Mouse (Mus musculus) lung, embryonic 16.5 days (tissue): ENCODE measurements at regions not wholly inside any gene's neighbourhood (a gene's known extent, or its start where the extent isn't known, plus 50 kb on each side); places are given as distances from the start of the nearest gene placed in this dataset.

Source experiments
- ATAC-seq: fragments of 200-750 bp; cut with Nextera tagmentation; 2 replicates; pipeline ENCODE4 v1.8.0; 2017; ENCODE audit warnings: low read depth, mild to moderate bottlenecking, moderate library complexity
- H3K27ac ChIP-seq: fragments of 300-500 bp; sonication (generic); 2 replicates; pipeline ENCODE4 v1.5.1; 2014; ENCODE audit warnings: mild to moderate bottlenecking, control low read depth, low read length
- H3K27me3 ChIP-seq: fragments of 300-500 bp; sonication (generic); 2 replicates; pipeline ENCODE4 v1.6.1; 2014; ENCODE audit warnings: low read depth, low read length, mixed read lengths; ENCODE audit not compliant: control insufficient read depth, insufficient read depth
- H3K36me3 ChIP-seq: fragments of 300-500 bp; sonication (generic); 2 replicates; pipeline ENCODE4 v1.6.1; 2014; ENCODE audit warnings: low read length; ENCODE audit not compliant: control insufficient read depth, insufficient read depth
- H3K4me1 ChIP-seq: fragments of 300-500 bp; sonication (generic); replicated peaks from 2 replicates; pipeline ENCODE4 v1.6.1; 2014; ENCODE audit warnings: low read length, mixed read lengths; ENCODE audit not compliant: control insufficient read depth, insufficient read depth
- H3K4me2 ChIP-seq: fragments of 300-500 bp; sonication (generic); 2 replicates; pipeline ENCODE4 v1.6.1; 2014; ENCODE audit warnings: low read depth, low read length, control low read depth
- H3K4me3 ChIP-seq: fragments of 300-500 bp; sonication (generic); 2 replicates; pipeline ENCODE4 v1.5.1; 2014; ENCODE audit warnings: mild to moderate bottlenecking, low read length, control low read depth
- H3K9ac ChIP-seq: fragments of 300-500 bp; sonication (generic); 2 replicates; pipeline ENCODE4 v1.6.1; 2014; ENCODE audit warnings: low read length, control low read depth
- H3K9me3 ChIP-seq: fragments of 300-500 bp; sonication (generic); 2 replicates; pipeline ENCODE4 v1.6.1; 2016; ENCODE audit warnings: low read length; ENCODE audit not compliant: control insufficient read depth
- WGBS: fragments of 180-500 bp; shearing (Covaris S2); extraction: QIAGEN DNeasy Blood & Tissue Kit; methylation state at CpG from one replicate; pipeline ENCODE4 v1.1.7; 2014; 5-methylcytosine and 5-hydroxymethylcytosine counted together

DNA sequence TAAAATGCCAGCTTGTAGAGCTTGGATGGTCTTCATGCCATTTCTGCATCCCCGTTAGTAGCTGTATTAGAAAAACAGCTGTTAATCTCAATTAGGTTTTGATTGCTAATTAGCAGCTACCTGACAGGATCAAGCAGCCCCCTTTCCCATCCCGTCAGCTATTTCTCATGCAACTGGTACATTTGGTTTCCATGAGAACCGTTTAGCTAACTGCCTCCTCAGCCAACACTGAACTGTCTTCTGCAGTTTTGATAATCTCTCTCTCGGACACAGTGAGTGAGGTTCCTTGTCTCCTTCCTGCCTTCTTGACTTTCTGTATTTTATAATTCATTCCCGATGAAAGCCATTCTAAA lies 385.7 kb upstream of the Kif2a start:
- no peak for ATAC-seq

DNA sequence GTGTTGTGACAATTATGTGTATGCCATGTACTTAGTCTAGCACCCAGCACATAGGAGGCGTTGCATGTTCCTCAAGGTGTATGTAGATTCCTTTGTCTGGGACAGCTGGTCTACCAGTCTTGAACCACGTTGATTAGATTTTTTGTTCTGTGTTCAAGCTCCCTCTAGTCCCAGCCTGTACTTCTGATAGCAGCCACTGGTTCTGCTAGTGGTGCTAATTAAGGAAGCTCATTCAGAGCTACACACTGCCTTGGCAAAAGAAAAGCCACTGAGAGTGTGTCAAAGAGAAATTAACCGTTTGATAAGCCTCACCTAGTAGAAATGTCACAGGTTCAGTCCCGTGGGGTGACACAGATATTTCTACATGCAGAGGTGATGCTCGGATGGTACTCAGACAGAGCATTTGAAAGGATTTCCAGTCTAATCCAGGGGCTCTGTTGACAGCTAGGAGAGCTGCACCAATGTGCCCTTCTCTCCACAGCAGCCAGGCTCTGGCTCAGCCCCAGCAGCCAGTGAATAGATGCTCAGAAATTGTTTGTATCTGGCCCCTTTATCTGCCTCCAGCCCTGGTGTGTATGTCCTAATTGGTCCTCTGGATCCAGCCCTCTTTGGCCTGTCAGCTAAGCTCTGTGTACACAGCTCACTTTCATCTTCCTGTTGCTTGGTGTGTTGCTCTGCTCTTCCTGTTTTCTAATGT lies 385.2 kb upstream of the Kif2a start:
- ATAC-seq = no peak
- H3K36me3 ChIP-seq = no peaks in the 10 kb centered on the region
- H3K4me2 ChIP-seq = no peak overlapping the region
- 78% methylated on average over 5 of the region's 5 CpGs for WGBS
- H3K9me3 ChIP-seq = no peaks in the 10 kb centered on the region
- H3K9ac ChIP-seq = no peak overlapping the region
- H3K27ac ChIP-seq = no peak overlapping the region
- no peaks in the 10 kb centered on the region for H3K27me3 ChIP-seq
- H3K4me1 ChIP-seq = no peaks in the 10 kb centered on the region
- H3K4me3 ChIP-seq = no peak overlapping the region

More for the DNA sequence above, 385.7 kb upstream of the Kif2a start:
- 62% methylated on average over 5 of the region's 5 CpGs for WGBS
- Histone ChIP-seq H3K27ac (no peak overlapping the region), H3K4me2 (no peak overlapping the region), H3K4me3 (no peak overlapping the region), H3K9ac (no peak overlapping the region), H3K4me1 (no peaks in the 10 kb centered on the region), H3K9me3 (no peaks in the 10 kb centered on the region), H3K27me3 (no peaks in the 10 kb centered on the region), H3K36me3 (no peaks in the 10 kb centered on the region)

DNA sequence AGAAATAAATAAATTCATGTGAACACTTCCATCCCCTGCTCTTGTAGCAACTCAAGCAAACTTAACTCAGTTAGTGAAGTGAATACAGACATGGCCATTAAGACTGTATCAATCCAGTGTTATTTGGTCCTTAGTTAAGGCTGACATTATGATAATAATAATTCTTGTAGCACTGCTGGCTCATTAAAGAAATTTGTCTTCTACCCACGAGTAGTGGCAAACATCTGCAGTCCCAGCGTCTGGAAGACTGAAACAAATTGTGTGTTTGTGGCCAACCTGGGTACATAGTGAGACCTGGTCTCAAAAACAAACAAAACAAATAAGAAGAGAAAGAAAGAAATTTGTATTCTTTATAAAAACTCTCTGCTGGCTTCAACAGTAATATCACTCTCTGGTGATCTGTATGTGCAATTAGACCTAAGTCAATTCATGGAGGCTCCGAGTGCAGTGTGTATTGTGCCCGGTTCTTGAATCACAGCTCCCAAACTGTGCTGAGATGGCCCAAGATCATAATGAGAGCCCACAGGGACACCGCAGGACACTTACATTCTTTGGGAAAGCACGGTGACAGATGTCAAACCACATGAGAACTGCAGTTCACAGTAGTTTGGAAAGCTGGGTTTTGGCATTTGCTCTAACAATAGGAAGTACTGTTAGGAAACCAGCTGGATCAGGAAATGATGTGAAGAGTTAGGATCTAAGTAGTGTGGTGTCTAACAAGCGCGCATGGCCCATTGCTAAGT lies 376.9 kb upstream of the Kif2a start:
- no peaks in the 10 kb centered on the region for H3K36me3 ChIP-seq
- H3K9ac ChIP-seq = no peak overlapping the region
- 72% methylated on average over 8 of the region's 8 CpGs for WGBS
- H3K9me3 ChIP-seq = no peaks in the 10 kb centered on the region
- no peaks in the 10 kb centered on the region for H3K27me3 ChIP-seq
- no peak overlapping the region for H3K4me2 ChIP-seq
- H3K4me3 ChIP-seq = no peak overlapping the region
- no peak overlapping the region for H3K27ac ChIP-seq
- H3K4me1 ChIP-seq = no peaks in the 10 kb centered on the region
- ATAC-seq = no peak

DNA sequence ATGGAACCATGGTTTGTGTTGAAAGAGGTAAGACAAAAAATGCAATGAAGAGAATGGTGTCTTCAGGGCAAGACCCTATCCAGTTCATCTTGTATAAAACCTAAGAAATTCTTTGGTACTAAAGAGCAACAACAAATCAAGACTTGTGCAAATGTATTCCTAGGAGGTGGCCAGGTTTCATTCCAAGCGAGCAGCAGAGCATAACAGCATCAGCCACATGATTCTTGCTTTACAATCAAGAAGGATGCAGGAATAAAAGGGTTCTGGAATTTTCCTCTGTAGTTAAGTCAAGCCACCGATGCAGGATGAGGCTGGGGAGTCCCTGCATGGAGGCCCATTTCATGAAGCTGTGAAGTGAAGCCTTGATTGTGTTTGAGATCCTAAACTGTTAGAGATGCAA lies 374.1 kb upstream of the Kif2a start:
- Histone ChIP-seq H3K4me2 (no peak overlapping the region), H3K4me3 (no peak overlapping the region), H3K9me3 (no peaks in the 10 kb centered on the region), H3K27me3 (no peaks in the 10 kb centered on the region), H3K4me1 (no peaks in the 10 kb centered on the region), H3K9ac (no peak overlapping the region), H3K27ac (no peak overlapping the region), H3K36me3 (no peaks in the 10 kb centered on the region)
- ATAC-seq = no peak
- 71% methylated on average over 2 of the region's 2 CpGs for WGBS

DNA sequence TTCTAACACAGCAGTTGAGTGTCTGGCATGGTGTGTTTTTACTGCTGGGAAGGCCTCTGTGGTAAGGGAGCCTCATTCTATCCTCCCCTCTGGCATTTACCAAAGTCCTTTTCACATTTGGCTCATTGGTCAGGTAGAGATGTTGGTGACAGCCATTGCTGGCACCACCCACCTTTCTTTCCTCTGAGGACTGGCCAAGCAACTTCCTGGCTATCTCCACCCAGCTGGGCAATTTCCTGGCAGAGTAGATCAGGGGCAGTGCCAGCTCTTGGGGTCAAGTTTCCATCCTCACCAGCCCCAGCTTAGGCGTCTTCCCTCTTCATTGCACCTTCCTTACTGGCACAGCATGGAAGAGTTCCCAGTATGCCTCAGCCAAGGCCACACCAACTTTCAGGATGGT lies 372.5 kb upstream of the Kif2a start:
- Histone ChIP-seq H3K9ac (no peak overlapping the region), H3K4me3 (no peak overlapping the region), H3K27ac (no peak overlapping the region), H3K4me1 (no peaks in the 10 kb centered on the region), H3K4me2 (no peak overlapping the region), H3K36me3 (no peaks in the 10 kb centered on the region), H3K9me3 (no peaks in the 10 kb centered on the region), H3K27me3 (no peaks in the 10 kb centered on the region)
- WGBS = 36% methylated on average over 1 of the region's 1 CpGs
- no peak for ATAC-seq

DNA sequence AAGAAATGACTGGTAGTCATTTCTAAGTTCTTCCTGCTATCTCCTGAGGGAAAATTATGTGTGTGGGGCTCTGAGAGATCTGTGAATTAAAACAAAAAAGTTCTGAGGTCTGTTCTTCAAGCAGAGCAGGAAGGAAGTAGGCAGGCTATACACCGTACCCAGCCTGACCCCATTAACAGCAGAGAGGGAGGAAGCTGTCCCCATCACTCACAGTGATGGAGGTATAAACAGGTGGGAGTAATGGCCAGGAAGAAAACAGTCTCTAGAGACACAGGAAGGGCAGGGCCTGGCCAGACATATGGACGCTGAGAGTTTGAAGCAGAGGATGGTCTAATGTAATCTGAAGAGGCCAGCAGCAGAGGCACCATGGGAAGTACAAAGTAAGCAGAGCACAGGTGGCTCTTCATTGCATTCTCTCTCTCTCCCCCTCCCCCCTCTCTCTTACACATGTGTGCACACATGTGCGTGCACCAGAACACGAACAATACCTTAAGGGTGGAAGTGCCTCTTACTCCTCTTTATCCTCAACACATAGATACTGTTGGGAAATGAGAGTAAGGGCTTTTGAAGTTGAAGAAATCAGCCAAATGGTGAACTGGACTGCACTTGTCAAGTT lies 367.7 kb upstream of the Kif2a start:
- ATAC-seq = peak; percentile 72
- H3K4me2 ChIP-seq = no peak overlapping the region
- H3K27me3 ChIP-seq = no peaks in the 10 kb centered on the region
- H3K4me1 ChIP-seq = no peaks in the 10 kb centered on the region
- H3K36me3 ChIP-seq = no peaks in the 10 kb centered on the region
- no peak overlapping the region for H3K27ac ChIP-seq
- no peak overlapping the region for H3K9ac ChIP-seq
- no peaks in the 10 kb centered on the region for H3K9me3 ChIP-seq
- 54% methylated on average over 4 of the region's 4 CpGs for WGBS
- H3K4me3 ChIP-seq = no peak overlapping the region

DNA sequence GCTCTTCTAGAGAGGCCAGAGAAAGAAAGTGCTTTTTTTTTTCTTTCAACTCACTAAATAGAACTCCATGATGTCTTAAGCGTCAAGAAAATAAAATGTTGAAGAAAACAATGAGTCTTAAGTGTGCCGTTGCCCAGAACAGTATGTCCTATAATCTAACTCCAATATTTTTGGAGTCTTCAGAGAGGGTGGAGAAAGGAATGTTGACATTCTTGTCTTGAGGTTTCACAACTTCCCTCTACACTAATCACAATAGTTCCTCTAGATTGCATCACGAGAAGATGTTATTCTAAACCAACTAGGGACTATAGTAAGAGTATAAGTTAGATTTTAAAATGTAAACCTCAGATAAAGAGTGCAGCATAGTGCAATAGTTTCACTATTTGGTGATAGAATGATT lies 367.1 kb upstream of the Kif2a start:
- Histone ChIP-seq H3K9ac (no peak overlapping the region), H3K36me3 (no peaks in the 10 kb centered on the region), H3K27me3 (no peaks in the 10 kb centered on the region), H3K27ac (no peak overlapping the region), H3K4me3 (no peak overlapping the region), H3K4me1 (no peaks in the 10 kb centered on the region), H3K9me3 (no peaks in the 10 kb centered on the region), H3K4me2 (no peak overlapping the region)
- no peak for ATAC-seq
- WGBS = 31% methylated on average over 3 of the region's 3 CpGs

DNA sequence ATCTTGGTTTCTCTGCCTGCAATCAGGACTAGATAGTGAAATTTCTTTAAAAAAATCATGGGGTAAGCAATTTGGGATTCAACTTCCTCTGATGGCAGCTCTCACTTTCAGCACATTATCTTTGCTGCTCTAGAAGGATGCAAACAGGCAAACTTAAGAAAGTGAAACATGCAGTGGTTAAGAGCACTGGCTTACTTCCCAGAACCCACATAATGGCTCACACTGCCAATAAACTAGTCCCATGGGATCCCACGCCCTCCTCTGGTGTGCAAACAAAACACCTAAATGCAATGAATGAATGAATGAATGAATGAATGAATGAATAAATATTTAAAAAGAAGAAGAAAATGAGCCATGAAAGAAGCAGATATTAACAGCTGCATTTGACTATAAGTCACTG lies 356.1 kb upstream of the Kif2a start:
- H3K9me3 ChIP-seq = no peaks in the 10 kb centered on the region
- H3K4me3 ChIP-seq = no peak overlapping the region
- no peaks in the 10 kb centered on the region for H3K4me1 ChIP-seq
- no peak overlapping the region for H3K9ac ChIP-seq
- no peak overlapping the region for H3K4me2 ChIP-seq
- H3K27ac ChIP-seq = no peak overlapping the region
- 50% methylated on average over 1 of the region's 1 CpGs for WGBS
- no peaks in the 10 kb centered on the region for H3K27me3 ChIP-seq
- H3K36me3 ChIP-seq = no peaks in the 10 kb centered on the region
- no peak for ATAC-seq

DNA sequence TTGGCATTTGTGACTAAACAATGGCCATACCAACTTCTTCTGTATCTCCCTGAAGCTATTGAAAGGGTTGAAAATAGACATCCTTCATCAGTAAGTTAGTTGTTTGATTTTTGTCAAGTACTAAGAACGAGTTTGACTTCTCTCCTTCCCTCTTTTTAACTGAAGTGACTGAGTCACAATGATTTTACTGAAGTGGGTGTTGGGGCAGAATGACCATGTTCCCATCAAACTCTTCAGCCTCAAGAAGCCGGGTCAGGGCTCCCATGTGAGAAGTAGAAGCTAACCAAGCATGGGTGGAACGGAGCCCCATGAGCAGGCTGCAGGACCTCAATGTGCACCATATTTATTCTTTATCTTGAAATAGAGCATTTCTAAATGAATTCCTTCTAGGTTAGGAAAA lies 350.7 kb upstream of the Kif2a start:
- WGBS = 44% methylated on average over 3 of the region's 3 CpGs
- no peak for ATAC-seq
- Histone ChIP-seq H3K4me1 (0 out of 2 replicates have a peak, but pooled peaks cover 3% of the 10 kb centered on the region), H3K27ac (no peak overlapping the region), H3K9ac (no peak overlapping the region), H3K36me3 (no peaks in the 10 kb centered on the region), H3K9me3 (no peaks in the 10 kb centered on the region), H3K27me3 (no peaks in the 10 kb centered on the region), H3K4me3 (no peak overlapping the region), H3K4me2 (0 out of 2 replicates have a peak overlapping the region, but pooled peaks have one; percentile 30)
